Mouse (Mus musculus) lung, embryonic 14.5 days (tissue): ENCODE data around the gene Lpar3. TPM values are rescaled to one million over a fixed set of nuclear protein-coding genes. Genes with fewer than 3 reads are reported as not detected.

Experiments
- ATAC-seq: fragments of 200-750 bp; cut with Nextera tagmentation; 2 replicates; pipeline ENCODE4 v1.8.0; 2017; ENCODE audit warnings: mild to moderate bottlenecking, moderate TSS enrichment, moderate library complexity; ENCODE audit not compliant: insufficient read depth
- DNase-seq: peaks from one replicate; pipeline ENCODE4 v3.0.0-alpha.2; 2015
- H3K27ac ChIP-seq: fragments of 300-500 bp; sonication (generic); 2 replicates; pipeline ENCODE4 v1.5.1; 2014; ENCODE audit warnings: low read depth, mild to moderate bottlenecking, moderate library complexity
- H3K27me3 ChIP-seq: fragments of 300-500 bp; sonication (generic); 2 replicates; pipeline ENCODE4 v1.6.1; 2014; ENCODE audit warnings: low read length, control low read depth; ENCODE audit not compliant: insufficient read depth
- H3K36me3 ChIP-seq: fragments of 300-500 bp; sonication (generic); 2 replicates; pipeline ENCODE4 v1.6.1; 2014; ENCODE audit warnings: control low read depth; ENCODE audit not compliant: insufficient read depth
- H3K4me1 ChIP-seq: fragments of 300-500 bp; sonication (generic); 2 replicates; pipeline ENCODE4 v1.6.1; 2014; ENCODE audit warnings: antibody characterized with exemption, control low read depth; ENCODE audit not compliant: insufficient read depth
- H3K4me2 ChIP-seq: fragments of 300-500 bp; sonication (generic); 2 replicates; pipeline ENCODE4 v1.6.1; 2014; ENCODE audit warnings: mild to moderate bottlenecking
- H3K4me3 ChIP-seq: fragments of 300-500 bp; sonication (generic); 2 replicates; pipeline ENCODE4 v1.5.1; 2014; ENCODE audit warnings: low read depth, low read length
- H3K9ac ChIP-seq: fragments of 300-500 bp; sonication (generic); 2 replicates; pipeline ENCODE4 v1.6.1; 2014
- H3K9me3 ChIP-seq: fragments of 300-500 bp; sonication (generic); 2 replicates; pipeline ENCODE4 v1.6.1; 2016; ENCODE audit warnings: low read depth, low read length, control low read depth
- CTCF ChIP-seq: IDR thresholded peaks from 2 replicates; pipeline ENCODE4 v1.5.1; 2016; ENCODE audit warnings: antibody characterized with exemption, low read depth
- WGBS: fragments of 180-500 bp; shearing (Covaris S2); extraction: QIAGEN DNeasy Blood & Tissue Kit; methylation state at CpG from one replicate; pipeline ENCODE4 v1.1.7; 2014; 5-methylcytosine and 5-hydroxymethylcytosine counted together
- polyA plus RNA-seq: library from polyadenylated mRNA; unstranded; fragments of >200 nt; fragmentation: Nextera tagmentation; extraction: Ambion mirVana; gene quantifications from 2 replicates; pipeline ENCODE4 v1.2.1, GENCODE M21; 2014

Gene Lpar3
- polyA plus RNA-seq, 1 experiment from 2014 or later = 1.9 TPM

DNA sequence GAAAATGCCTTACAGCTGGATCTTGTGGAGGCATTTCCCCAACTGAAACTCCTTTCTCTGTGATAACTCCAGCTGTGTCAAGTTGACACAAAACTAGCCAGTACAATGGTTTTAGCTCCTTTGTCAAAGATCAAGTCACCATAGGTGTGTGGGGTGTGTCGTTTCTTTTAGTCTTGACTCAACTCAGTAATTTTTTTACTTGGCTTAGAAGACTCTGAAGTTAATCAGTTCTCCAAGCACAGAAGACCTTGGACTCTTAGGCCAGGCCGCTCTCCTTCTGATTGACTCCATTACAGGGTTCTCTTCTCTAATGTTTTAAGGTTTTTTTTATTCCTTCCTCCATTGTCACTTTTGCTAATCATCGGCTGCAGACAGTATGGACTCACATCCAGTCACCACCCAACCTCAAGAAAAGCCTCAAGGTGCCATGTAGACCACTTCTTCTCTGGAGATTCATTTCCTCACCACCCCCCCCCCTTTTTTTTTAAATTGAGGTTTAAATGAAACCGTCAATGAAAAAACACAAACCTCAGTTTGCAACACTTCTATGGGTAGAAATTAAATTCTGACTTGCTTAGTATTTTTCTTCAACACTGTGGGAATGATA lies 9.5 kb upstream of the Lpar3 start:
- Histone ChIP-seq H3K4me2 (no peak overlapping the region), H3K36me3 (no peaks in the 10 kb centered on the region), H3K4me1 (peaks cover 5% of the 10 kb centered on the region), H3K9me3 (no peaks in the 10 kb centered on the region), H3K27me3 (no peaks in the 10 kb centered on the region), H3K27ac (no peak overlapping the region), H3K9ac (no peak overlapping the region), H3K4me3 (no peak overlapping the region)
- no peak for ATAC-seq
- 87% methylated on average over 4 of the region's 4 CpGs for WGBS
- no peak for DNase-seq
- TF ChIP-seq CTCF = no peak

DNA sequence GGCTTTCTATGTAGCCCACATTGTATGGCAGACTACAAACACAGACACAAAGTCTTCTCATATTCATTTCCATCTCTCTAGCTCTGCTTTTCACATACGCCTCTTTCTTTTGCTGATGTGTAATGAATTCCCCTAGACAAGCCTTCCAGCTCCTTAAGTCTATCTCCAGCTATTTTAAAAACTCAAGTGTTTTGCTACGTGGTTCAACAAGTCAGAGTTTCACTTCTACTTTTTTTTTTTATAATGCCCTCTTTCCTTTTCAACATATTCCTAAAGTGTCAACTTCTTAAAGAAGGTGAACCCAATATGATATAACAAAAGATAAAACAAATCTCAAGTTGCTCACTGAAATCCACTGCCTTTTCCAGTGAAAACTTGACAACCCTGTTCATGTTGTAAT lies 8.8 kb upstream of the Lpar3 start:
- no peaks in the 10 kb centered on the region for H3K27me3 ChIP-seq
- ATAC-seq = no peak
- 69% methylated on average over 2 of the region's 2 CpGs for WGBS
- H3K27ac ChIP-seq = no peak overlapping the region
- H3K4me3 ChIP-seq = no peak overlapping the region
- TF ChIP-seq CTCF = no peak
- no peaks in the 10 kb centered on the region for H3K9me3 ChIP-seq
- H3K36me3 ChIP-seq = no peaks in the 10 kb centered on the region
- peaks cover 5% of the 10 kb centered on the region for H3K4me1 ChIP-seq
- DNase-seq = no peak
- H3K4me2 ChIP-seq = no peak overlapping the region
- H3K9ac ChIP-seq = no peak overlapping the region

DNA sequence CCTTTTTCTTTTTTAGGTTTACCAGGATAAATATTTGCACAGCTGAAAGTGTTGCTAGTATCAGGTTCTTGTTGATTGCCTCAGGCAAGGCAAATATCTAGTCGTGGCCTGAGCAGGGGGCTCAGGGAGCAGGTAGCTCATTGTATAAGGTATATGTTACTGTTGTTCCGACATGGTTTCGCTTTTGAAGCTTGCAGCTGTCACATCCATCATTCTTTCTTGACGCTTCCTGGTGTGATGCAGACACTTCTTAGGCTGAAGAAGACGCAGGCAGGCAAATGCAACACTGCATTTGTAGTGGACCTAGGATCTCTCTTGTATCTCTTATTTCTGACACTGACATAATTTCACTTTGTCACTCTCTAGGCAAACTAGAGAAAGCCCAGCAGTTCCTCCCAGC lies 7.4 kb upstream of the Lpar3 start:
- DNase-seq (no peak), ATAC-seq (no peak)
- no peak for TF ChIP-seq CTCF
- H3K9me3 ChIP-seq = no peaks in the 10 kb centered on the region
- no peaks in the 10 kb centered on the region for H3K27me3 ChIP-seq
- 22% methylated on average over 5 of the region's 5 CpGs for WGBS
- no peak overlapping the region for H3K27ac ChIP-seq
- no peak overlapping the region for H3K9ac ChIP-seq
- peaks cover 5% of the 10 kb centered on the region for H3K4me1 ChIP-seq
- H3K4me3 ChIP-seq = no peak overlapping the region
- H3K4me2 ChIP-seq = peak overlapping the region; percentile 35
- H3K36me3 ChIP-seq = no peaks in the 10 kb centered on the region

DNA sequence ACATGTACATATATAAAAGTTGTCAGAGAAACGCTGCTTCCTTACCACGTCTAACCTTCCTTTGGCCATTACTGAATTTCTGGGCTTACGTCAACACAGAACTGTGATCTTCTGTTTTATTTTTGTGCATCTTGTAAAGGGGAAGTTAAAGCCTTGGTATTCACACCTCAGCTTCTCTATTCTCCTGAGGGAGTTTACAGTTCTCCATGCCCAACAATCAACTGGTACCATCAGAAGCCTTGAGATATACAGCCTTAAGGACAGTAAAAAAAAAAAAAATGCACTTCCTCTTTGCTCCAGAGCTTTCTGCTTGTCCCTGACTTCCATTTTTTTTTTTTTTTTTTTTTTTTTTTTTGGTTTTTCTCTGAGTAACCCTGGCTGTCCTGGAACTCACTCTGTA lies 4.2 kb upstream of the Lpar3 start:
- Histone ChIP-seq H3K4me2 (no peak overlapping the region), H3K4me3 (no peak overlapping the region), H3K9ac (no peak overlapping the region), H3K9me3 (no peaks in the 10 kb centered on the region), H3K27ac (no peak overlapping the region), H3K4me1 (peaks cover 7% of the 10 kb centered on the region), H3K27me3 (peaks cover 18% of the 10 kb centered on the region), H3K36me3 (no peaks in the 10 kb centered on the region)
- WGBS = 95% methylated on average over 3 of the region's 3 CpGs
- TF ChIP-seq CTCF = no peak
- ATAC-seq = no peak
- DNase-seq = no peak

DNA sequence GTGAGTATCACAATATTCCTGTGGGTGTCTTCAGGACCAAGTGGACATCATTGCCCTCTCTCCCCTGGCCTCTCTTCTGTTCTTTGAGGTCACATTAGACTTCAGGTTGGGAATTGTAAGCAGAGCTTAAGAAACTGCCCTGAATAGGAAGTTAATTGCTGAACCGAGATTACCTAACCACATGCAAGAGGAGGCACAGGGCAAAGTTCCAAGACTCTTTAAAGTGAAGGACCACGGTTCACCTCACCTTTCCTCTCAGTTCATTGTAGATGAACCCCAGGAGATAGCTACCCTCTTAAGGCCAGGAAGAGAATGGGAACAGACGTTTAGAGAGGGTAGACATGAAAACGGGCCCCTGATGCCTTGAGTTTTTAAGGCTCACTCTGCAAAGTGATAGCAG lies 3.5 kb downstream of the Lpar3 start:
- no peaks in the 10 kb centered on the region for H3K36me3 ChIP-seq
- no peak overlapping the region for H3K9ac ChIP-seq
- WGBS = 64% methylated on average over 4 of the region's 4 CpGs
- no peak overlapping the region for H3K4me3 ChIP-seq
- ATAC-seq = no peak
- no peak for TF ChIP-seq CTCF
- no peak overlapping the region for H3K27ac ChIP-seq
- no peaks in the 10 kb centered on the region for H3K9me3 ChIP-seq
- H3K4me2 ChIP-seq = no peak overlapping the region
- peaks cover 30% of the 10 kb centered on the region for H3K27me3 ChIP-seq
- H3K4me1 ChIP-seq = no peaks in the 10 kb centered on the region; the same call in none of the 2 replicates
- DNase-seq = no peak

DNA sequence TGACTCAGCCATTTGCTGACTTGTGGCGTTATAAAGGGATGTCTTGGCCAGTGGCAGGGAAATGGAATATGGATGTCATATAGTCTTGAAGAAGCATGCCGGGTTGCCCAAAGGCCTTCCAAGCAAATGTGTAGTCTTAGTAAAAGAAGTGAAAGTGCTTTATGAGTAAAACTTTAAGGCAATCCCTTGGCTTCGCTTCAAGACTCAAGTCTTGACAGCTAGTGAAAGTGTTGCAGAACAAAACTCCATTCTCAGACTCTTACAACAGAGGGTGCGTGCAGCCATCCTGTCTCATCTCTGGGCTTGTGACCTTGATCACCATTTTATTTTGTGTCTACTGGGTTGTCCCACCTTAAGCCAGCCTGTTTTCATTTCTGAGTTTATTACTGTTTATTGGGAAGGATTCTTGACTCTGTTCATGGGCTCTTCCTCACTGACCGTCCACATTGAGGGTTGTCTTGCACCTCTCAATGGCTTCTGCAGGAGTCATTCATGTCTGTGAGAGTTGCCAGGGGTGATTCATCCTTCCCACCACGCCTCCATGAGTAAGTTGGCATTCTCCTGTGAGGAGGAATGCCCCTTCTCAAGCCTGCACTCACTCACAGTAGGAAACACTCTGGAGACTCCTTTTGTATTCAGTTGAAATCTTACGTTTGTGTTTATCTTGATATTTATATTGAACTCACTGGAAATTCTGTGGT lies 4.4 kb downstream of the Lpar3 start:
- H3K9ac ChIP-seq = no peak overlapping the region
- no peak overlapping the region for H3K4me2 ChIP-seq
- TF ChIP-seq CTCF = no peak
- peaks cover 25% of the 10 kb centered on the region for H3K27me3 ChIP-seq
- ATAC-seq (no peak), DNase-seq (peak; percentile 59)
- H3K27ac ChIP-seq = no peak overlapping the region
- H3K9me3 ChIP-seq = no peaks in the 10 kb centered on the region
- no peaks in the 10 kb centered on the region; the same call in 1 of the 2 replicates for H3K4me1 ChIP-seq
- no peak overlapping the region for H3K4me3 ChIP-seq
- no peaks in the 10 kb centered on the region for H3K36me3 ChIP-seq
- 63% methylated on average over 7 of the region's 7 CpGs for WGBS

DNA sequence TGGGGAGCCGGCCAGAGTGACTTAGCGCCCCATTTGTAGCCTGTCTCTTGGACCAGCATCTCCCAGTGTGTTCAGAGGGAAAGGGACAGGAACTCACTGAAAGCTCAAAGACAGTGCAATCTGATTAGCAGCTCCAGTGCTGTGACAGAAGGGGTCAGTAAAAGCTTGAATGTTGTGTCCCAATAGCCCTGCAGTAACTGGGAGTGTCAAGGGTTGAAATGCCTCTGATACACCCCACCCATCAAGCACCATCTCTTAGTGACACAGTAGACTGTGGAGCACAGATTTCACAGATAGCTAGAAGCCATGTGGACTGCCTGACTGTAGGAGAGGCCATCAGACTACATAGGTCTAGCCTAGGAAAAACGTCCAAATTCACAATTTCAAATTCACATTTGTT lies 6.7 kb downstream of the Lpar3 start:
- Histone ChIP-seq H3K9ac (no peak overlapping the region), H3K36me3 (no peaks in the 10 kb centered on the region), H3K4me3 (no peak overlapping the region), H3K4me2 (no peak overlapping the region), H3K27ac (no peak overlapping the region), H3K4me1 (no peaks in the 10 kb centered on the region), H3K9me3 (no peaks in the 10 kb centered on the region), H3K27me3 (peaks cover 7% of the 10 kb centered on the region; the same call in 1 of the 2 replicates)
- WGBS = 45% methylated on average over 3 of the region's 3 CpGs
- no peak for ATAC-seq
- DNase-seq = no peak
- no peak for TF ChIP-seq CTCF
